Mouse (Mus musculus) midbrain, embryonic 16.5 days (tissue): Measurements from ENCODE around the gene Slc6a19. TPM values are rescaled to one million over a fixed set of nuclear protein-coding genes. Genes with fewer than 3 reads are reported as not detected.

ENCODE experiments used
- ATAC-seq: fragments of 200-750 bp; cut with Nextera tagmentation; 2 replicates; pipeline ENCODE4 v1.8.0; 2017; ENCODE audit warnings: moderate TSS enrichment
- H3K27ac ChIP-seq: fragments of 300-500 bp; sonication (generic); 2 replicates; pipeline ENCODE4 v1.5.1; 2014; ENCODE audit warnings: mild to moderate bottlenecking, low read length, mixed read lengths
- H3K27me3 ChIP-seq: fragments of 300-500 bp; sonication (generic); 2 replicates; pipeline ENCODE4 v1.6.1; 2014; ENCODE audit warnings: low read depth, low read length, mixed read lengths; ENCODE audit not compliant: control insufficient read depth, insufficient read depth
- H3K36me3 ChIP-seq: fragments of 300-500 bp; sonication (generic); 2 replicates; pipeline ENCODE4 v1.6.1; 2014; ENCODE audit warnings: mild to moderate bottlenecking, low read length, moderate library complexity, mixed read lengths; ENCODE audit not compliant: control insufficient read depth, insufficient read depth
- H3K4me1 ChIP-seq: fragments of 300-500 bp; sonication (generic); 2 replicates; pipeline ENCODE4 v1.6.1; 2014; ENCODE audit warnings: mild to moderate bottlenecking, low read length, mixed read lengths; ENCODE audit not compliant: control insufficient read depth, insufficient read depth
- H3K4me2 ChIP-seq: fragments of 300-500 bp; sonication (generic); 2 replicates; pipeline ENCODE4 v1.6.1; 2014; ENCODE audit warnings: mild to moderate bottlenecking, low read length, mixed read lengths
- H3K4me3 ChIP-seq: fragments of 300-500 bp; sonication (generic); 2 replicates; pipeline ENCODE4 v1.5.1; 2014; ENCODE audit warnings: low read depth, mild to moderate bottlenecking, low read length, moderate library complexity, mixed read lengths
- H3K9ac ChIP-seq: fragments of 300-500 bp; sonication (generic); 2 replicates; pipeline ENCODE4 v1.6.1; 2014; ENCODE audit warnings: low read depth, low read length, mixed read lengths
- H3K9me3 ChIP-seq: fragments of 300-500 bp; sonication (generic); replicated peaks from 2 replicates; pipeline ENCODE4 v1.6.1; 2014; ENCODE audit warnings: mild to moderate bottlenecking, low read length, mixed read lengths; ENCODE audit not compliant: control insufficient read depth, poor library complexity, severe bottlenecking
- WGBS: fragments of 180-500 bp; shearing (Covaris S2); extraction: QIAGEN DNeasy Blood & Tissue Kit; methylation state at CpG from one replicate; pipeline ENCODE4 v1.1.7; 2014; 5-methylcytosine and 5-hydroxymethylcytosine counted together
- polyA plus RNA-seq: library from polyadenylated mRNA; unstranded; fragments of >200 nt; fragmentation: Nextera tagmentation; extraction: Ambion mirVana; gene quantifications from 2 replicates; pipeline ENCODE4 v1.2.1, GENCODE M21; 2015

Gene Slc6a19
- polyA plus RNA-seq, 1 experiment from 2014 or later: 0.30 TPM

GRCm38 (mm10) chr13:73688934-73689333, 15.7 kb downstream of the Slc6a19 start:
- no peak for ATAC-seq
- no peak overlapping the region for H3K27ac ChIP-seq
- H3K9ac ChIP-seq: no peak overlapping the region
- no peak overlapping the region for H3K4me3 ChIP-seq
- no peaks in the 10 kb centered on the region for H3K9me3 ChIP-seq
- H3K36me3 ChIP-seq: no peaks in the 10 kb centered on the region
- no peak overlapping the region for H3K4me2 ChIP-seq
- WGBS: 93% methylated on average over 4 of the region's 4 CpGs
- H3K27me3 ChIP-seq: no peaks in the 10 kb centered on the region
- H3K4me1 ChIP-seq: no peaks in the 10 kb centered on the region

GRCm38 (mm10) chr13:73687601-73688000, 17.1 kb downstream of the Slc6a19 start:
- Histone ChIP-seq H3K36me3 (no peaks in the 10 kb centered on the region), H3K27ac (no peak overlapping the region), H3K4me2 (no peak overlapping the region), H3K4me3 (no peak overlapping the region), H3K9me3 (no peaks in the 10 kb centered on the region), H3K9ac (no peak overlapping the region), H3K4me1 (no peaks in the 10 kb centered on the region), H3K27me3 (no peaks in the 10 kb centered on the region)
- ATAC-seq: no peak
- 84% methylated on average over 3 of the region's 3 CpGs for WGBS

GRCm38 (mm10) chr13:73685502-73685901, 19.2 kb downstream of the Slc6a19 start:
- 85% methylated on average over 6 of the region's 6 CpGs for WGBS
- ATAC-seq: no peak
- H3K9me3 ChIP-seq: no peaks in the 10 kb centered on the region

GRCm38 (mm10) chr13:73684412-73684811, 20.3 kb downstream of the Slc6a19 start:
- no peak for ATAC-seq
- H3K27me3 ChIP-seq: no peaks in the 10 kb centered on the region
- 90% methylated on average over 1 of the region's 1 CpGs for WGBS
- no peaks in the 10 kb centered on the region for H3K36me3 ChIP-seq
- H3K4me1 ChIP-seq: no peaks in the 10 kb centered on the region
- H3K4me3 ChIP-seq: no peak overlapping the region
- H3K27ac ChIP-seq: no peak overlapping the region
- H3K9me3 ChIP-seq: no peaks in the 10 kb centered on the region
- H3K4me2 ChIP-seq: no peak overlapping the region
- no peak overlapping the region for H3K9ac ChIP-seq

More at GRCm38 (mm10) chr13:73685502-73685901, 19.2 kb downstream of the Slc6a19 start:
- H3K4me2 ChIP-seq: no peak overlapping the region
- no peaks in the 10 kb centered on the region for H3K4me1 ChIP-seq
- no peaks in the 10 kb centered on the region for H3K27me3 ChIP-seq
- no peaks in the 10 kb centered on the region for H3K36me3 ChIP-seq
- no peak overlapping the region for H3K27ac ChIP-seq
- H3K9ac ChIP-seq: no peak overlapping the region
- H3K4me3 ChIP-seq: no peak overlapping the region

GRCm38 (mm10) chr13:73683682-73684081, 21.0 kb downstream of the Slc6a19 start:
- 85% methylated on average over 11 of the region's 11 CpGs for WGBS
- no peak overlapping the region for H3K9ac ChIP-seq

GRCm38 (mm10) chr13:73682226-73682625, 22.4 kb downstream of the Slc6a19 start:
- Histone ChIP-seq H3K9ac (no peak overlapping the region), H3K4me2 (no peak overlapping the region), H3K27ac (no peak overlapping the region), H3K4me3 (no peak overlapping the region), H3K4me1 (no peaks in the 10 kb centered on the region), H3K27me3 (no peaks in the 10 kb centered on the region), H3K36me3 (no peaks in the 10 kb centered on the region), H3K9me3 (no peaks in the 10 kb centered on the region)
- 86% methylated on average over 2 of the region's 2 CpGs for WGBS
- ATAC-seq: no peak

More at GRCm38 (mm10) chr13:73683682-73684081, 21.0 kb downstream of the Slc6a19 start:
- no peak for ATAC-seq
- Histone ChIP-seq H3K27me3 (no peaks in the 10 kb centered on the region), H3K27ac (no peak overlapping the region), H3K9me3 (no peaks in the 10 kb centered on the region), H3K36me3 (no peaks in the 10 kb centered on the region), H3K4me2 (no peak overlapping the region), H3K4me1 (no peaks in the 10 kb centered on the region), H3K4me3 (no peak overlapping the region)

GRCm38 (mm10) chr13:73680394-73680793, 24.3 kb downstream of the Slc6a19 start:
- Histone ChIP-seq H3K36me3 (no peaks in the 10 kb centered on the region), H3K4me1 (no peaks in the 10 kb centered on the region), H3K4me3 (no peak overlapping the region), H3K9me3 (no peaks in the 10 kb centered on the region), H3K27ac (no peak overlapping the region), H3K27me3 (no peaks in the 10 kb centered on the region), H3K9ac (no peak overlapping the region), H3K4me2 (no peak overlapping the region)
- WGBS: 29% methylated on average over 1 of the region's 1 CpGs
- ATAC-seq: no peak

- Histone ChIP-seq H3K9me3 (no peaks in the 10 kb centered on the region), H3K4me2 (no peak overlapping the region), H3K4me1 (no peaks in the 10 kb centered on the region), H3K36me3 (no peaks in the 10 kb centered on the region), H3K27me3 (no peaks in the 10 kb centered on the region), H3K4me3 (no peak overlapping the region), H3K27ac (no peak overlapping the region), H3K9ac (no peak overlapping the region)
- ATAC-seq: no peak
- 58% methylated on average over 2 of the region's 2 CpGs for WGBS
Measured at GRCm38 (mm10) chr13:73679311-73679710, 25.4 kb downstream of the Slc6a19 start.

- H3K27ac ChIP-seq: no peak within 1 kb of the TSS
- H3K4me3 ChIP-seq: no peak within 1 kb of the TSS
- no peaks in the 10 kb centered on the region for H3K9me3 ChIP-seq
- WGBS: 85% methylated on average over 3 of the region's 3 CpGs
- H3K4me1 ChIP-seq: no peaks in the 10 kb centered on the region
- no peaks in the 10 kb centered on the region for H3K27me3 ChIP-seq
- H3K9ac ChIP-seq: no peak within 1 kb of the TSS
- H3K36me3 ChIP-seq: no peaks in the 10 kb centered on the region
- ATAC-seq: no peak
- H3K4me2 ChIP-seq: no peak within 1 kb of the TSS
Measured at GRCm38 (mm10) chr13:73677853-73678252, 26.8 kb downstream of the Slc6a19 start, which contains the start of gene Slc6a18. Gene Slc6a18 (minus strand): TSS chr13:73678023.
